Mouse (Mus musculus): Measurements from ENCODE around the gene Tecrl.

Gene Tecrl

DNA sequence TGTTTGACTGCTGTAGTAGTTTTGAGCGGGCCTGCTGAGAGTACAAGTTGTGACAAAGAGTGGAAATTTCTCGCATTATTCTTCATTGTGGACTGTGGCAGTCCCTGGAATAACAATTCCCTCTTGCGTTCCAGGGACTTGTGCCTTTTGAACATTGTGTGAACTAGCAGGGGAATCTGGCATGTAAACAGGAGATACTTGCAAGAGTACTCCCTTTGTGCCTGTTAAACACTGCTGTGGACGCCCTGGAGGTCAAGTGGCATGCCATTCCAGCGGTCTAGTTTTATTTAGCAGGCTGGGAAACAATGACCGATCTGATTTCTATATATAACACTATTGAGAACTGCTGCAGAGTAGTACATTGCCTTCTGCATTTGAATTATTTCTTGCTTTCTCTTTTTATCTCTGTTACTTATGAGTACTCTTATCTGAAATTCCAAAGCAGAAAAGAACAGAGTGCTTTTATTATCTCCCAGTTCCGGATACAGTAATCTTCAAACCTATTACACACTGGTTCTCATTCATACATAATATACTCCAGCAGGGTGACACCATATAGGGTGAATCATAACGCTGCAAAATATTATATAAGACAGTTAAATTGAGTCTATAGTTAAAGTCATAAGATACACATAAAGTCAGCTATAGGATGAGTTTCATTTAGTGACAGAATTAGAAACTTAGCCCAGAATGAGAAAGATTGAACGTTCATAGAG is at the start of gene Tecrl:
Tecrl (minus strand) TSS at position 350 of the 716 bp plus-strand sequence.
- in situ Hi-C loops (cut with MboI, MseI), result no loop called here

GRCm38 (mm10) chr5:83385021-83385420 is 30.0 kb upstream of the Tecrl start:
- in situ Hi-C loops (cut with MboI, MseI), result no loop called here

- in situ Hi-C loops (cut with MboI, MseI), result no loop called here
These were observed 3.4 kb downstream of the Tecrl start for GRCm38 (mm10) chr5:83351615-83352014.

DNA sequence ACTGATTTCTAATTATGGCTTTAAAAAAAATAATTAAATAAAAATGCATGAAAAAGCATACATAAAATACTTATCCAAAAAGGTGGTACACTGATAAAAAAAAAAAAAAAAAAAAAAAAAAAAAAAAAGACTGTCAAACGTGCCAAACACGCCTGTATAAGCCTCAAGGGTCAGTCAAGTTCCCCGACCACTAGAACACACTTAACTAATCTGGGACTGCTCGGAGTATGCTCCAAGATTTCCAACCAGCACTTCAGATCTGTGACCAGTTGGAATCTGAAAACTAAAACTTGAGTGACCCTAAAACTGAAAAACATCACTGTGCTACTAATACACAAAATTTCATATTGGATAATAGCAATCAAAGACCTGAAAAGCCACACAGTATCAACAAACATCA is 15.9 kb downstream of the Tecrl start:
- in situ Hi-C loops (cut with MboI, MseI), result no loop called here

DNA sequence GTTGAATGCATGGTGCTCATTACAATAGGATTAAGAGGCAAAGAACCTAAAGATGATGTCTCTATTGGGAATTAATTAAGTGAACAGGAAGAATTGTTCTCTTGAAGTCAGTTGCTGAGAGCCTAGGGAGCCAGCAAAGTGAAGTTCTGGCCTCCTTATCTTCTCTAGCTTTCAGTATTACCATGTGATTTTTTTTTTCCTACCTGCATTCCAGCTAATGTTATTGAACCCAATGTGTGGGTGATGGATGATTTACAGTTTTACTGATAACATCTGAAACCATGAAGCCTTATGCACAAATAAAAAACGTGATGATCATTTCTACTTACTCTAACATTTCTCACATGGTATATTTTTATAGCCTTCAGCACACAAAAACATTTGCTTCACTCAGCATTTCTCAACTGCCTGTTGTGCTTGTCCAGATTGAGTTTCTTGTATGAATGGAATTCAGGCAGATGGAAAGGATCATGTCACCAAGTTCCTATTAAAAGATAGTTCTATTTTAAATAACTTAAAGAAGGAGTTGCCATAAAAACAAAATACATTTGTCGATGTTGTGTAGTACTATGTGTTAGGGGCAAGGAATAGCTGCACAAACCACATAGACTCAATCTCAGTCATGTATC is 87.7 kb downstream of the Tecrl start:
- in situ Hi-C loops (cut with MboI, MseI), result no loop called here

GRCm38 (mm10) chr5:83260059-83260458 is 94.9 kb downstream of the Tecrl start:
- in situ Hi-C loops (cut with MboI, MseI), result no loop called here

DNA sequence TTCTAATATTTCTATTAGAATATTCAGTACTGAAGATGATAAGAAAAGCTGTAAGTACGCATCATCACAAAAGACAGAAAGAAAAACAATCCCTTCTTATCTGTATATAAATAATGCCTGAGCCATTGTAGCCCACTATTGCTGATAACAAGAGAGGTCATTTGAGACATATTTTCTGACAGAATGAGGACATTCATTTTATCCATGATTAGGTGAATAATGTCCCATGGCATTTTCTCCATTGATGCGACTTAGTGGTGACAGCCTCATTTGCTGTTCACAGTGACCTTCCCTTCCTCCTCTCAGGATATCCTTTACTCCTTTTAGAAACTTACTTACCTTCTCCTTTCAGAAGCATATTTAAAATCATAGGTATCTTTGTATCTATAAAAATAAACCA is 100.9 kb downstream of the Tecrl start:
- in situ Hi-C loops (cut with MboI, MseI), result no loop called here

GRCm38 (mm10) chr5:83238848-83239452 is 116.0 kb downstream of the Tecrl start:
- in situ Hi-C loops (cut with MboI, MseI), result no loop called here

Data from T-helper 17 cell (primary cell).